In genomic region chr3:95071606-95072005, GRCm38 (mm10) we compare ENCODE assay signal across 26 mouse cellular contexts. TPM values are rescaled to one million over a fixed set of nuclear protein-coding genes. Genes with fewer than 3 reads are reported as not detected.
DNase-seq lines count a peak whose midpoint lies in the region; ATAC-seq and TF ChIP-seq lines count a peak whose summit lies in the region.
"Had no signal": no experiment of that assay in that cellular context is flagged by ENCODE, and none has a peak within 500 bp of the region (broad histone marks: within the 10 kb centered on the region; RNA-seq: fewer than 3 reads in every experiment).

No protein-coding gene starts in this region.

- 93% methylated on average over 2 of the region's 2 CpGs for WGBS in heart, postnatal 0 days
- WGBS in midbrain, postnatal 0 days, result 94% methylated on average over 2 of the region's 2 CpGs
- WGBS in midbrain, embryonic 11.5 days, result 88% methylated on average over 2 of the region's 2 CpGs

- H3K4me2 ChIP-seq in heart, postnatal 0 days (ENCODE audit: low read depth, low read length), result no peak overlapping the region
- H3K4me2 ChIP-seq in midbrain, postnatal 0 days (ENCODE audit: low read depth, low read length, poor library complexity, severe bottlenecking), result no peak overlapping the region
- no peak overlapping the region for H3K4me2 ChIP-seq in midbrain, embryonic 11.5 days
- H3K4me2 ChIP-seq: hindbrain, embryonic 14.5 days; intestine, embryonic 15.5 days; liver, embryonic 15.5 days had no signal

- no peaks in the 10 kb centered on the region for H3K4me1 ChIP-seq in heart, postnatal 0 days (ENCODE audit: control insufficient read depth, insufficient read depth)
- H3K4me1 ChIP-seq in midbrain, postnatal 0 days (ENCODE audit: insufficient read depth, low read length), result no peaks in the 10 kb centered on the region
- no peaks in the 10 kb centered on the region for H3K4me1 ChIP-seq in midbrain, embryonic 11.5 days (ENCODE audit: control insufficient read depth, insufficient read depth, low read length)
- H3K4me1 ChIP-seq: forebrain, embryonic 10.5 days; heart, embryonic 10.5 days; intestine, embryonic 15.5 days had no signal

- no peaks in the 10 kb centered on the region for H3K9me3 ChIP-seq in heart, postnatal 0 days (replicated peaks; ENCODE audit: control insufficient read depth, low read length)
- no peaks in the 10 kb centered on the region for H3K9me3 ChIP-seq in midbrain, postnatal 0 days (ENCODE audit: low read length)
- H3K9me3 ChIP-seq in midbrain, embryonic 11.5 days (ENCODE audit: control insufficient read depth, low read length), result no peaks in the 10 kb centered on the region
- H3K9me3 ChIP-seq: forebrain, embryonic 10.5 days; heart, embryonic 10.5 days; intestine, embryonic 15.5 days; liver, embryonic 15.5 days had no signal

- H3K9ac ChIP-seq in heart, postnatal 0 days (replicated peaks; ENCODE audit: low read depth, low read length), result no peak overlapping the region
- no peak overlapping the region for H3K9ac ChIP-seq in midbrain, postnatal 0 days (replicated peaks; ENCODE audit: low read length, poor library complexity, severe bottlenecking)
- no peak overlapping the region for H3K9ac ChIP-seq in midbrain, embryonic 11.5 days (ENCODE audit: low read length)
- H3K9ac ChIP-seq: forebrain, postnatal 0 days; hindbrain, embryonic 14.5 days; intestine, embryonic 15.5 days; liver, embryonic 15.5 days had no signal

- no peak overlapping the region for H3K4me3 ChIP-seq in heart, postnatal 0 days (ENCODE audit: low read depth, low read length)
- H3K4me3 ChIP-seq in midbrain, postnatal 0 days (ENCODE audit: low read depth, low read length), result no peak overlapping the region
- H3K4me3 ChIP-seq in midbrain, embryonic 11.5 days (ENCODE audit: low read depth, low read length), result no peak overlapping the region
- H3K4me3 ChIP-seq: forebrain, embryonic 10.5 days; heart, embryonic 10.5 days; intestine, embryonic 15.5 days; liver, embryonic 15.5 days; myocyte had no signal

- H3K27me3 ChIP-seq in heart, postnatal 0 days (ENCODE audit: control insufficient read depth, insufficient read depth, low read length), result no peaks in the 10 kb centered on the region
- no peaks in the 10 kb centered on the region for H3K27me3 ChIP-seq in midbrain, postnatal 0 days (ENCODE audit: insufficient read depth, low read length)
- H3K27me3 ChIP-seq in midbrain, embryonic 11.5 days (ENCODE audit: control insufficient read depth, insufficient read depth, low read length), result no peaks in the 10 kb centered on the region
- H3K27me3 ChIP-seq: intestine, embryonic 15.5 days; liver, embryonic 15.5 days had no signal

- DNase-seq in CD4-positive, CD25-positive, alpha-beta regulatory T cell, adult 2 months (ENCODE audit: low read depth, low spot score), result peak; percentile 24
- no peak for DNase-seq in heart, postnatal 0 days (ENCODE audit: low spot score)
- DNase-seq in heart, postnatal 4 days, result no peak
- DNase-seq in midbrain, postnatal 0 days (ENCODE audit: low spot score), result no peak
- no peak for DNase-seq in midbrain, embryonic 11.5 days (ENCODE audit: low spot score, missing footprints)
- peak; percentile 68 for DNase-seq in ES-CJ7 (ENCODE audit: low read depth, low spot score)
- no peak for DNase-seq in embryo, embryonic 10 days (ENCODE audit: low spot score)
- DNase-seq: adrenal gland, postnatal 25 days; cerebellum, adult 11 months; cerebellum, postnatal 36 days; forebrain, postnatal 0 days; gastrocnemius, postnatal 10 days; heart, postnatal 14 days; kidney, postnatal 10 days; lung, postnatal 14 days; midbrain, embryonic 14.5 days; right cerebral cortex, postnatal 25 days had no signal

- peaks cover 83% of the 10 kb centered on the region for H3K36me3 ChIP-seq in heart, postnatal 0 days (replicated peaks; ENCODE audit: control insufficient read depth, insufficient read depth, low read length)
- peaks cover 55% of the 10 kb centered on the region for H3K36me3 ChIP-seq in midbrain, postnatal 0 days (ENCODE audit: insufficient read depth, low read length)
- peaks cover 26% of the 10 kb centered on the region for H3K36me3 ChIP-seq in midbrain, embryonic 11.5 days (ENCODE audit: control insufficient read depth, insufficient read depth, low read length)

- TF ChIP-seq CTCF in heart, postnatal 0 days (IDR thresholded peaks at IDR 0.05; ENCODE audit: low read depth), result peak; percentile 40
- TF ChIP-seq CTCF in midbrain, postnatal 0 days (IDR thresholded peaks at IDR 0.05), result peak; percentile 47

- no peak overlapping the region for H3K27ac ChIP-seq in heart, postnatal 0 days (ENCODE audit: low read depth)
- no peak overlapping the region for H3K27ac ChIP-seq in midbrain, postnatal 0 days (ENCODE audit: low read depth, low read length)
- no peak overlapping the region for H3K27ac ChIP-seq in midbrain, embryonic 11.5 days (ENCODE audit: low read depth, low read length)
- H3K27ac ChIP-seq: forebrain, embryonic 10.5 days; heart, embryonic 10.5 days; hindbrain, embryonic 14.5 days; intestine, embryonic 15.5 days; liver, embryonic 15.5 days had no signal

- no peak for ATAC-seq in CD4-positive, CD25-positive, alpha-beta regulatory T cell, adult 4 months
- no peak for ATAC-seq in heart, postnatal 0 days (ENCODE audit: insufficient read depth, low read depth)
- no peak for ATAC-seq in midbrain, postnatal 0 days (ENCODE audit: low FRiP score)
- ATAC-seq in midbrain, embryonic 11.5 days (ENCODE audit: low FRiP score), result no peak
- ATAC-seq: activated CD4-positive, CD25-positive, alpha-beta regulatory T cell, adult 4 months; forebrain, postnatal 0 days; intestine, embryonic 15.5 days had no signal

- TF ChIP-seq EP300 in heart, postnatal 0 days (IDR thresholded peaks at IDR 0.05; ENCODE audit: low read depth), result no peak

RNA-seq across cellular contexts. Expression of gene Psmd4, which starts 29.2 kb away (rescaled TPM):
- polyA plus RNA-seq in CD4-positive, CD25-positive, alpha-beta regulatory T cell, adult 4 months (2017; shearing (Covaris generic)), result 100 to 1,000 TPM; 171 to 277 TPM
- 190 and 210 TPM in 2 replicates for total RNA-seq in heart, postnatal 0 days (2014; rRNA removed; ENCODE audit: low replicate concordance)
- 205 and 208 TPM in 2 replicates for polyA plus RNA-seq in heart, postnatal 0 days (2015; fragmentation: Nextera tagmentation; extraction: Ambion mirVana)
- total RNA-seq in heart, postnatal 4 days (2021), result 100 to 1,000 TPM; 145 to 147 TPM
- 179 and 200 TPM in 2 replicates for total RNA-seq in midbrain, postnatal 0 days (2014; rRNA removed)
- 262 and 267 TPM in 2 replicates for polyA plus RNA-seq in midbrain, postnatal 0 days (2015; fragmentation: Nextera tagmentation; extraction: Ambion mirVana)
- polyA plus RNA-seq in midbrain, embryonic 11.5 days (2014; fragmentation: Nextera tagmentation; extraction: Ambion mirVana), result 300 and 316 TPM in 2 replicates

RNA-seq across cellular contexts. Expression of gene Pip5k1a, which starts 35.1 kb away (rescaled TPM):
- 10 to 100 TPM; 13.4 to 14.3 TPM for polyA plus RNA-seq in CD4-positive, CD25-positive, alpha-beta regulatory T cell, adult 4 months (2017; shearing (Covaris generic))
- total RNA-seq in heart, postnatal 0 days (2014; rRNA removed; ENCODE audit: low replicate concordance), result 36.6 and 50.5 TPM in 2 replicates
- 13.8 and 14.5 TPM in 2 replicates for polyA plus RNA-seq in heart, postnatal 0 days (2015; fragmentation: Nextera tagmentation; extraction: Ambion mirVana)
- 10 to 100 TPM; 30.9 to 33.7 TPM for total RNA-seq in heart, postnatal 4 days (2021)
- 20.1 and 21.6 TPM in 2 replicates for total RNA-seq in midbrain, postnatal 0 days (2014; rRNA removed)
- 12.9 and 13.3 TPM in 2 replicates for polyA plus RNA-seq in midbrain, postnatal 0 days (2015; fragmentation: Nextera tagmentation; extraction: Ambion mirVana)
- polyA plus RNA-seq in midbrain, embryonic 11.5 days (2014; fragmentation: Nextera tagmentation; extraction: Ambion mirVana), result 13.2 and 15.1 TPM in 2 replicates

RNA-seq across cellular contexts. Expression of gene Vps72, which starts 39.2 kb away (rescaled TPM):
- polyA plus RNA-seq in CD4-positive, CD25-positive, alpha-beta regulatory T cell, adult 4 months (2017; shearing (Covaris generic)), result 10 to 100 TPM; 64.3 to 69.5 TPM
- total RNA-seq in heart, postnatal 0 days (2014; rRNA removed; ENCODE audit: low replicate concordance), result 54.9 and 69.3 TPM in 2 replicates
- 60.8 and 66.9 TPM in 2 replicates for polyA plus RNA-seq in heart, postnatal 0 days (2015; fragmentation: Nextera tagmentation; extraction: Ambion mirVana)
- total RNA-seq in heart, postnatal 4 days (2021), result 10 to 100 TPM; 48.4 to 51.8 TPM
- 69.6 and 84.7 TPM in 2 replicates for total RNA-seq in midbrain, postnatal 0 days (2014; rRNA removed)
- 131 and 136 TPM in 2 replicates for polyA plus RNA-seq in midbrain, postnatal 0 days (2015; fragmentation: Nextera tagmentation; extraction: Ambion mirVana)
- 221 and 238 TPM in 2 replicates for polyA plus RNA-seq in midbrain, embryonic 11.5 days (2014; fragmentation: Nextera tagmentation; extraction: Ambion mirVana)

RNA-seq across cellular contexts. Expression of gene Tmod4, which starts 52.7 kb away (rescaled TPM):
- polyA plus RNA-seq in CD4-positive, CD25-positive, alpha-beta regulatory T cell, adult 4 months (2017; shearing (Covaris generic)), result 1 to 10 TPM; 2.5 TPM
- total RNA-seq in heart, postnatal 0 days (2014; rRNA removed; ENCODE audit: low replicate concordance), result 1.2 and 14.3 TPM in 2 replicates
- polyA plus RNA-seq in heart, postnatal 0 days (2015; fragmentation: Nextera tagmentation; extraction: Ambion mirVana), result 2.7 and 2.9 TPM in 2 replicates
- total RNA-seq in heart, postnatal 4 days (2021), result 1 to 10 TPM; 3.2 to 3.4 TPM
- not detected in 2 replicates for total RNA-seq in midbrain, postnatal 0 days (2014; rRNA removed)
- 0.41 and 0.49 TPM in 2 replicates for polyA plus RNA-seq in midbrain, postnatal 0 days (2015; fragmentation: Nextera tagmentation; extraction: Ambion mirVana)
- polyA plus RNA-seq in midbrain, embryonic 11.5 days (2014; fragmentation: Nextera tagmentation; extraction: Ambion mirVana), result 0.97 TPM in 1 of 2 replicates, not detected in the other
- total RNA-seq: left cerebral cortex, postnatal 25 days had no signal

RNA-seq across cellular contexts. Expression of gene Zfp687, which starts 56.4 kb away (rescaled TPM):
- polyA plus RNA-seq in CD4-positive, CD25-positive, alpha-beta regulatory T cell, adult 4 months (2017; shearing (Covaris generic)), result 10 to 100 TPM; 10.9 to 24.0 TPM
- total RNA-seq in heart, postnatal 0 days (2014; rRNA removed; ENCODE audit: low replicate concordance), result 15.0 and 28.5 TPM in 2 replicates
- polyA plus RNA-seq in heart, postnatal 0 days (2015; fragmentation: Nextera tagmentation; extraction: Ambion mirVana), result 8.1 and 8.3 TPM in 2 replicates
- 10 to 100 TPM; 30.7 to 33.4 TPM for total RNA-seq in heart, postnatal 4 days (2021)
- total RNA-seq in midbrain, postnatal 0 days (2014; rRNA removed), result 25.7 and 30.0 TPM in 2 replicates
- 13.3 and 15.6 TPM in 2 replicates for polyA plus RNA-seq in midbrain, postnatal 0 days (2015; fragmentation: Nextera tagmentation; extraction: Ambion mirVana)
- polyA plus RNA-seq in midbrain, embryonic 11.5 days (2014; fragmentation: Nextera tagmentation; extraction: Ambion mirVana), result 24.1 and 29.7 TPM in 2 replicates

Comparison
In these comparisons a context has a peak if more than half of its experiments do, and no peak if none do; other contexts are left out.
1. DNase-seq: peak in CD4-positive, CD25-positive, alpha-beta regulatory T cell, adult 2 months (single experiment) and ES-CJ7 (single experiment); none in heart, postnatal 0 days (single experiment), heart, postnatal 4 days (single experiment), midbrain, postnatal 0 days (single experiment), midbrain, embryonic 11.5 days (single experiment) and embryo, embryonic 10 days (single experiment).